Mouse (Mus musculus) cortical plate, adult 2 months (tissue): ENCODE data around the gene Wbp2nl. TPM values are rescaled to one million over a fixed set of nuclear protein-coding genes. Genes with fewer than 3 reads are reported as not detected.

ENCODE experiments used
- H3K27ac ChIP-seq: fragments of 200-500 bp; 2 replicates; pipeline ENCODE4 v1.5.1; 2012; ENCODE audit warnings: low read length, control low read depth, inconsistent platforms; ENCODE audit not compliant: insufficient read depth
- H3K4me1 ChIP-seq: fragments of 200-500 bp; 2 replicates; pipeline ENCODE4 v1.6.1; 2011; ENCODE audit warnings: low read length; ENCODE audit not compliant: control insufficient read depth, insufficient read depth
- H3K4me3 ChIP-seq: fragments of 200-500 bp; 2 replicates; pipeline ENCODE4 v1.5.1; 2011; ENCODE audit warnings: mild to moderate bottlenecking, low read length, control low read depth; ENCODE audit not compliant: insufficient read depth
- CTCF ChIP-seq: fragments of 200-500 bp; IDR thresholded peaks from 2 replicates; pipeline ENCODE4 v1.5.1; 2011; ENCODE audit warnings: mild to moderate bottlenecking, control low read depth, low read length; ENCODE audit not compliant: insufficient read depth; ENCODE audit errors: extremely low read depth
- POLR2A ChIP-seq: fragments of 200-500 bp; IDR thresholded peaks from 2 replicates; pipeline ENCODE4 v1.6.1; 2011; ENCODE audit warnings: mild to moderate bottlenecking, low read length, control low read depth; ENCODE audit not compliant: insufficient read depth; ENCODE audit errors: extremely low read depth
- polyA plus RNA-seq: library from polyadenylated mRNA; depleted of rRNA; stranded (reverse); fragments of >200 nt; gene quantifications from 2 replicates; pipeline ENCODE4 v1.2.3, GENCODE M21; 2012

Wbp2nl gene
- polyA plus RNA-seq, 1 experiment = not detected

- peaks cover 4% of the 10 kb centered on the region; the same call in 1 of the 2 replicates for H3K4me1 ChIP-seq
- TF ChIP-seq CTCF (no peak), POLR2A (no peak)
- H3K4me3 ChIP-seq = no peak overlapping the region
- H3K27ac ChIP-seq = no peak overlapping the region
These were observed 5.5 kb upstream of the Wbp2nl start for GRCm38 (mm10) chr15:82293271-82293711.

GRCm38 (mm10) chr15:82294059-82294458 is 4.7 kb upstream of the Wbp2nl start:
- no peak overlapping the region for H3K27ac ChIP-seq
- peaks cover 4% of the 10 kb centered on the region; the same call in 1 of the 2 replicates for H3K4me1 ChIP-seq
- H3K4me3 ChIP-seq = no peak overlapping the region
- TF ChIP-seq POLR2A (no peak), CTCF (peak; percentile 48; the same call in 1 of the 2 replicates)

- no peak overlapping the region for H3K27ac ChIP-seq
- no peak overlapping the region for H3K4me3 ChIP-seq
- no peak for TF ChIP-seq POLR2A
- no peak for TF ChIP-seq CTCF
- no peaks in the 10 kb centered on the region for H3K4me1 ChIP-seq
These were observed 8.4 kb downstream of the Wbp2nl start for GRCm38 (mm10) chr15:82307107-82307506.

GRCm38 (mm10) chr15:82308416-82308815 is 9.7 kb downstream of the Wbp2nl start:
- Histone ChIP-seq H3K4me3 (no peak overlapping the region), H3K4me1 (no peaks in the 10 kb centered on the region), H3K27ac (no peak overlapping the region)
- TF ChIP-seq POLR2A (no peak), CTCF (no peak)

GRCm38 (mm10) chr15:82317839-82318238 is 19.1 kb downstream of the Wbp2nl start:
- no peaks in the 10 kb centered on the region for H3K4me1 ChIP-seq
- H3K27ac ChIP-seq = no peak overlapping the region
- TF ChIP-seq POLR2A = no peak
- TF ChIP-seq CTCF = no peak
- H3K4me3 ChIP-seq = no peak overlapping the region

GRCm38 (mm10) chr15:82319613-82320012 is 20.9 kb downstream of the Wbp2nl start:
- Histone ChIP-seq H3K4me1 (no peaks in the 10 kb centered on the region), H3K27ac (no peak overlapping the region), H3K4me3 (no peak overlapping the region)
- TF ChIP-seq POLR2A (no peak), CTCF (no peak)

GRCm38 (mm10) chr15:82322195-82322594 is 23.4 kb downstream of the Wbp2nl start:
- Histone ChIP-seq H3K4me3 (no peak overlapping the region), H3K27ac (no peak overlapping the region), H3K4me1 (no peaks in the 10 kb centered on the region)
- TF ChIP-seq POLR2A = no peak
- TF ChIP-seq CTCF = no peak

GRCm38 (mm10) chr15:82325382-82325781 is 26.6 kb downstream of the Wbp2nl start:
- TF ChIP-seq CTCF (no peak), POLR2A (no peak)
- Histone ChIP-seq H3K27ac (no peak overlapping the region), H3K4me3 (no peak overlapping the region), H3K4me1 (no peaks in the 10 kb centered on the region)

- Histone ChIP-seq H3K4me1 (peaks cover 3% of the 10 kb centered on the region; the same call in 1 of the 2 replicates), H3K4me3 (no peak overlapping the region), H3K27ac (no peak overlapping the region)
- TF ChIP-seq CTCF (no peak), POLR2A (no peak)
These were observed 36.4 kb downstream of the Wbp2nl start for GRCm38 (mm10) chr15:82335194-82335593.

GRCm38 (mm10) chr15:82336629-82337028 is 37.9 kb downstream of the Wbp2nl start:
- TF ChIP-seq CTCF (no peak), POLR2A (no peak)
- H3K4me1 ChIP-seq = peaks cover 3% of the 10 kb centered on the region; the same call in 1 of the 2 replicates
- no peak overlapping the region for H3K4me3 ChIP-seq
- H3K27ac ChIP-seq = no peak overlapping the region
